Mouse (Mus musculus) intestine, postnatal 0 days (tissue): Measurements from ENCODE around the gene Acr. TPM values are rescaled to one million over a fixed set of nuclear protein-coding genes. Genes with fewer than 3 reads are reported as not detected.

Experiments
- ATAC-seq: fragments of 200-750 bp; cut with Nextera tagmentation; 2 replicates; pipeline ENCODE4 v1.8.0; 2017; ENCODE audit warnings: mild to moderate bottlenecking, moderate TSS enrichment, moderate library complexity
- H3K27ac ChIP-seq: fragments of 300-500 bp; sonication (generic); 2 replicates; pipeline ENCODE4 v1.5.1; 2014; ENCODE audit warnings: mild to moderate bottlenecking, low read depth, low read length, moderate library complexity
- H3K27me3 ChIP-seq: fragments of 300-500 bp; sonication (generic); replicated peaks from 2 replicates; pipeline ENCODE4 v1.6.1; 2014; ENCODE audit warnings: low read length, mixed read lengths; ENCODE audit not compliant: control insufficient read depth, insufficient read depth
- H3K36me3 ChIP-seq: fragments of 300-500 bp; sonication (generic); 2 replicates; pipeline ENCODE4 v1.6.1; 2014; ENCODE audit warnings: mild to moderate bottlenecking, moderate library complexity; ENCODE audit not compliant: control insufficient read depth, insufficient read depth
- H3K4me1 ChIP-seq: fragments of 300-500 bp; sonication (generic); replicated peaks from 2 replicates; pipeline ENCODE4 v1.6.1; 2014; ENCODE audit warnings: antibody characterized with exemption, low read length, mixed read lengths; ENCODE audit not compliant: control insufficient read depth, insufficient read depth
- H3K4me2 ChIP-seq: fragments of 300-500 bp; sonication (generic); replicated peaks from 2 replicates; pipeline ENCODE4 v1.6.1; 2014; ENCODE audit warnings: low read depth, mild to moderate bottlenecking, moderate library complexity
- H3K4me3 ChIP-seq: fragments of 300-500 bp; sonication (generic); 2 replicates; pipeline ENCODE4 v1.5.1; 2014; ENCODE audit warnings: low read depth, low read length
- H3K9ac ChIP-seq: fragments of 300-500 bp; sonication (generic); 2 replicates; pipeline ENCODE4 v1.6.1; 2014; ENCODE audit warnings: mild to moderate bottlenecking, low read depth, low read length
- H3K9me3 ChIP-seq: fragments of 300-500 bp; sonication (generic); 2 replicates; pipeline ENCODE4 v1.6.1; 2016; ENCODE audit warnings: mixed run types; ENCODE audit not compliant: control insufficient read depth
- CTCF ChIP-seq: sonication (generic); IDR thresholded peaks from 2 replicates; pipeline ENCODE4 v1.5.1; 2016; ENCODE audit warnings: low read depth, mild to moderate bottlenecking, control low read depth, antibody characterized with exemption, moderate library complexity
- WGBS: fragments of 180-500 bp; shearing (Covaris S2); extraction: QIAGEN DNeasy Blood & Tissue Kit; methylation state at CpG from one replicate; pipeline ENCODE4 v1.1.7; 2014; 5-methylcytosine and 5-hydroxymethylcytosine counted together
- polyA plus RNA-seq: library from polyadenylated mRNA; unstranded; fragments of >200 nt; fragmentation: Nextera tagmentation; extraction: Ambion mirVana; gene quantifications from 2 replicates; pipeline ENCODE4 v1.2.1, GENCODE M21; 2015

The Acr gene
- polyA plus RNA-seq, 1 experiment from 2014 or later: 0.14 TPM

- Histone ChIP-seq H3K27ac (no peak overlapping the region), H3K4me2 (no peak overlapping the region), H3K36me3 (no peaks in the 10 kb centered on the region), H3K4me3 (no peak overlapping the region), H3K27me3 (no peaks in the 10 kb centered on the region), H3K4me1 (no peaks in the 10 kb centered on the region), H3K9me3 (no peaks in the 10 kb centered on the region), H3K9ac (no peak overlapping the region)
- no peak for TF ChIP-seq CTCF
- 98% methylated on average over 5 of the region's 5 CpGs for WGBS
- ATAC-seq: no peak
These were observed 36.7 kb upstream of the Acr start for GRCm38 (mm10) chr15:89531399-89531798.

DNA sequence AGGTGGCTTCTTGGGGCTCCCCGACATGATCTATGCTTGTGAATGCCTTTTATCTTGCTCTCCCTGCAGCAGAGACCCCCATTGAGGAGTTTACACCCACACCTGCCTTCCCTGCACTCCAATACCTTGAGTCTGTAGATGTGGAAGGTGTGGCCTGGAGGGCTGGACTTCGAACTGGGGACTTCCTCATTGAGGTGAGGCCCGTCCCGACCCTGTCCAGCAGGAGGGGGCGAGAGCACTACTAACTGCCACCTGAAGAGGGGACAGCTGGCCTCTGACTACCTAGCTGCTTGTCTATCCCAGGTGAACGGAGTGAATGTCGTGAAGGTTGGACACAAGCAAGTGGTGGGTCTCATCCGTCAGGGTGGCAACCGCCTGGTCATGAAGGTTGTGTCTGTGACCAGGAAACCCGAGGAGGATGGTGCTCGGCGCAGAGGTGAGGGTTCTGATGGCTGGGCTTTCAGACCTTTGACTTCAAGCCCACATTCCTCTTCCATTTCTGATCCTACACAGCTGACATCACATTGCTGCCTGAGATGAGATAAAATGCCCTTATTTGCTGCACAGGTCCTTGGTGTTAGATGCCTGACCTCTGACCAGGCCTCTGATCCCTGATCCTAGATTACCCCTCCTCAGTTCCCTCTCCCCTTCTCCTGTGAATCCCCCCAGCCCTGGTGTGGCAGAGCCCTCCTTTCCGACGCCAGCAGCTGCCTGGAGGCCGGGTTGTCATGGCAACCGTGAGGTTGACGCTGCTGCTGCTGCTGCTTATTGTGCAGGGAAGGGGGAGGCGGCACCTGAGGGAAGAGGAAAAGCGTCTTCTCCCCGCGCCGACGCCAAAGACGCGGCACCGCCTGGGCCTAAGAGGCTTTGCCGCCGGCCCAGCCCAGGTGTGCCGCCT lies 35.9 kb upstream of the Acr start:
- peak; percentile 69 for ATAC-seq
- Histone ChIP-seq H3K4me1 (no peaks in the 10 kb centered on the region), H3K27me3 (no peaks in the 10 kb centered on the region), H3K4me3 (0 out of 2 replicates have a peak overlapping the region, but pooled peaks have one; percentile 0), H3K9ac (no peak overlapping the region), H3K36me3 (no peaks in the 10 kb centered on the region), H3K4me2 (peak overlapping the region; percentile 13), H3K9me3 (no peaks in the 10 kb centered on the region), H3K27ac (no peak overlapping the region)
- 24% methylated on average over 29 of the region's 29 CpGs for whole genome bisulfite sequencing
- TF ChIP-seq CTCF: peak; percentile 22; the same call in 1 of the 2 replicates

GRCm38 (mm10) chr15:89532924-89533842 lies 34.9 kb upstream of the Acr start:
- 83% methylated on average over 23 of the region's 23 CpGs for WGBS
- no peak overlapping the region for H3K9ac ChIP-seq
- H3K4me3 ChIP-seq: no peak overlapping the region
- no peak for TF ChIP-seq CTCF
- H3K9me3 ChIP-seq: no peaks in the 10 kb centered on the region
- ATAC-seq: no peak
- H3K4me1 ChIP-seq: no peaks in the 10 kb centered on the region
- no peak overlapping the region for H3K27ac ChIP-seq
- peak overlapping the region; percentile 13 for H3K4me2 ChIP-seq
- no peaks in the 10 kb centered on the region for H3K27me3 ChIP-seq
- no peaks in the 10 kb centered on the region for H3K36me3 ChIP-seq

- Histone ChIP-seq H3K9ac (no peak overlapping the region), H3K27me3 (no peaks in the 10 kb centered on the region), H3K4me2 (no peak overlapping the region), H3K36me3 (no peaks in the 10 kb centered on the region), H3K4me1 (no peaks in the 10 kb centered on the region), H3K4me3 (no peak overlapping the region), H3K27ac (no peak overlapping the region), H3K9me3 (no peaks in the 10 kb centered on the region)
- no peak for ATAC-seq
- WGBS: 90% methylated on average over 10 of the region's 10 CpGs
- TF ChIP-seq CTCF: no peak
These were observed 34.3 kb upstream of the Acr start for GRCm38 (mm10) chr15:89533843-89534207.

GRCm38 (mm10) chr15:89544171-89544570 lies 24.0 kb upstream of the Acr start:
- no peak for TF ChIP-seq CTCF
- WGBS: 88% methylated on average over 7 of the region's 7 CpGs

DNA sequence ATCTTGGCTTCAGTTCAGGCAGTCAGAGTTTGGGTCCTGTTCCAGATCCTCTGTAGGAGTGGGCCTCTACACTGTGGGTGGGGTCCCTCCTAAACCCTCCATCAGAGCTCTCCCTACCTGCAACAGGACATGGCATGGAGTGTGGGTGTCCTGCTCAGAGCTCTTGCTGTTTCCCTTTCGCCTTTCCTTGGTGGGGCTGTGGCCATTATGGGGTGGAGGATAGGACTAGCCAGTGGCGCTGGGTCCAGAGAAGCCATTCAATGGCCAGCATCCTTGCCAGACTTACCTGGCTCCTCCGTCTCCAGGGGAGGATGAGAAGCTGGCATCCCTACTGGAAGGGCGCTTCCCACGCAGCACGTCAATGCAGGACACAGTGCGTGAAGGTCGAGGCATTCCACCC lies 20.8 kb upstream of the Acr start:
- Histone ChIP-seq H3K27ac (no peak overlapping the region), H3K27me3 (0 out of 2 replicates have a peak, but pooled peaks cover 8% of the 10 kb centered on the region), H3K36me3 (no peaks in the 10 kb centered on the region), H3K9ac (no peak overlapping the region), H3K4me2 (0 out of 2 replicates have a peak overlapping the region, but pooled peaks have one; percentile 45), H3K4me3 (no peak overlapping the region), H3K4me1 (no peaks in the 10 kb centered on the region), H3K9me3 (no peaks in the 10 kb centered on the region)
- 65% methylated on average over 8 of the region's 8 CpGs for WGBS
- TF ChIP-seq CTCF: no peak
- ATAC-seq: no peak

More at GRCm38 (mm10) chr15:89544171-89544570, 24.0 kb upstream of the Acr start:
- Histone ChIP-seq H3K4me3 (no peak overlapping the region), H3K4me1 (no peaks in the 10 kb centered on the region), H3K9ac (no peak overlapping the region), H3K27ac (no peak overlapping the region), H3K4me2 (no peak overlapping the region), H3K9me3 (no peaks in the 10 kb centered on the region), H3K27me3 (0 out of 2 replicates have a peak, but pooled peaks cover 8% of the 10 kb centered on the region), H3K36me3 (no peaks in the 10 kb centered on the region)
- no peak for ATAC-seq
